Mouse (Mus musculus) spleen, adult 18-20 months (tissue): ENCODE data around the gene Cactin.
A peak's percentile ranks its signal among the peaks of the same experiment; 100 is the strongest.

Experiments
- DNase-seq, 2 experiments: peaks; one replicate each; pipeline ENCODE4 v3.0.0; 2022; ENCODE audit warnings: mixed read lengths in 2 of 2

The Cactin gene

GRCm38 (mm10) chr10:81344421-81345161, 23.7 kb downstream of the Cactin start:
- no peak for DNase-seq

- no peak for DNase-seq
These were observed 24.2 kb downstream of the Cactin start for GRCm38 (mm10) chr10:81345162-81345534.

- DNase-seq, result peak; percentile 63 to 75
These were observed 25.7 kb downstream of the Cactin start for GRCm38 (mm10) chr10:81346453-81347067.

GRCm38 (mm10) chr10:81349146-81349545, 28.2 kb downstream of the Cactin start:
- DNase-seq, result no peak

GRCm38 (mm10) chr10:81349961-81350350, 29.1 kb downstream of the Cactin start:
- no peak for DNase-seq

- DNase-seq, result peak; percentile 97 to 99
These were observed 29.6 kb downstream of the Cactin start, which contains the start of gene Hmg20b for GRCm38 (mm10) chr10:81350351-81351063. Hmg20b (minus strand) TSS chr10:81350480.

GRCm38 (mm10) chr10:81351678-81352291, 30.9 kb downstream of the Cactin start:
- DNase-seq, result no peak

GRCm38 (mm10) chr10:81354738-81355477, 34.0 kb downstream of the Cactin start:
- no peak for DNase-seq

- no peak for DNase-seq
These were observed 34.6 kb downstream of the Cactin start for GRCm38 (mm10) chr10:81355533-81355932.

- no peak for DNase-seq
These were observed 35.6 kb downstream of the Cactin start for GRCm38 (mm10) chr10:81356352-81356990.

- DNase-seq, result peak; percentile 83 to 86
These were observed 36.3 kb downstream of the Cactin start, which contains the start of gene Mfsd12 for GRCm38 (mm10) chr10:81356991-81357844. Mfsd12 (plus strand) TSS chr10:81357491.

GRCm38 (mm10) chr10:81358209-81358608, 37.3 kb downstream of the Cactin start:
- DNase-seq, result no peak

GRCm38 (mm10) chr10:81358841-81359240, 37.9 kb downstream of the Cactin start:
- no peak for DNase-seq

- no peak for DNase-seq
These were observed 39.8 kb downstream of the Cactin start for GRCm38 (mm10) chr10:81360721-81361120.

GRCm38 (mm10) chr10:81362336-81362949, 41.5 kb downstream of the Cactin start:
- no peak for DNase-seq

- DNase-seq, result no peak
These were observed 42.8 kb downstream of the Cactin start for GRCm38 (mm10) chr10:81363436-81364346.

- no peak for DNase-seq
These were observed 43.8 kb downstream of the Cactin start for GRCm38 (mm10) chr10:81364666-81365065.

- DNase-seq, result no peak
These were observed 44.2 kb downstream of the Cactin start for GRCm38 (mm10) chr10:81365073-81365472.
